Mouse (Mus musculus) bone marrow, adult 2 months (tissue): ENCODE results near the gene Akip1.

ENCODE experiments used
- CTCF ChIP-seq: fragments of 200-500 bp; IDR thresholded peaks from 2 replicates; pipeline ENCODE4 v1.5.1; 2011; ENCODE audit warnings: low read length, control low read depth; ENCODE audit not compliant: control insufficient read depth, insufficient read depth
- POLR2A ChIP-seq: fragments of 200-500 bp; IDR thresholded peaks from 2 replicates; pipeline ENCODE4 v1.6.1; 2011; ENCODE audit warnings: low read depth, mild to moderate bottlenecking, control low read depth, low read length, borderline replicate concordance; ENCODE audit not compliant: control insufficient read depth

DNA sequence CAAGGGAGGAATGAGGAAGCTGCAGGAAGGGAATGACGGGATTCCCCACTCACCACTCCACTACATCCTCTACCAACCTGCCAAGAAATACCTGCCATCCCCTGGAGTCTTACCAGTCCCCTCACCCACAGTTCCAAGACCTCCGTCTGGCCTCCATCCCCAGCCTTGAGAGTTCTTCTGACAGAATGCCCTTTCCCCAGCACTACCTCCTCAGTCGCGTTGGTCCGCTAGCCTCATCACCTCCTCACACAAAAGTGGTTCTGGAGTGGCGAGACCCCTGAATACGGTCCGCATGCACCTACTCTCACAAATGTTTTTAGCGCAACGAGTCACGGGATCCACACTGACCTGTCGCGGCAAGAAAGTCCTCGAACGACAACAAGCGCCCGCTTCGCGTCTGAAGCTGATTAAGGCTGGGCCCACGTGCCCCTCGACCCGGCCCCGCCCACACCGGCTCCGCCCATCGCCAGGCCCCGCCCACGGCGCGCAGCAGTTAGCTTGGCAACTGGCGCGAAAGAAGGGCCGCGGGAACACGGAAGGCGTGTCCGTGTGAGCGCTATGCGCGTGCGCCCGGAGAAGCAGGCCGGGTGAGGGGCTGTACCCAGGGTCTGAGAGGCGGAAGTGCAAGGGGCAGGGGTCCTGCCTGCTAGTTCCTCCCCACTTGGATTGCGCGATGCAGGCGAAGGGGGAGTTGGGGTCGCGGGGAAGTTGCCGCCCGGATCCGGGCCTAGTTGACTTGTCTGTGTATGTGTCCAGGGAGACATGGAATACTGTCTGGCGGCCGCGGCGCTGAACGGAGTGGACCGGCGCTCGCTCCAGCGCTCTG is at the start of gene Akip1, which contains the start of gene St5:
- TF ChIP-seq POLR2A (peak; percentile 91; the same call in 1 of the 2 replicates), CTCF (no peak)
